Comparison of ENCODE assay signal across 15 mouse cellular contexts in genomic region chr10:53388227-53388920, GRCm38 (mm10). TPM values are rescaled to one million over a fixed set of nuclear protein-coding genes. Genes with fewer than 3 reads are reported as not detected.
DNase-seq lines count a peak whose midpoint lies in the region.
"Had no signal": no experiment of that assay in that cellular context is flagged by ENCODE, and none has a peak within 500 bp of the region (broad histone marks: within the 10 kb centered on the region; RNA-seq: fewer than 3 reads in every experiment).

No protein-coding gene starts in this region.

- DNase-seq in adrenal gland, adult 8-10 months = peak; percentile 18
- DNase-seq in adrenal gland, adult 18-20 months (ENCODE audit: low spot score in 2 of 2) = no peak
- peak; percentile 33 for DNase-seq in gastrocnemius, adult 18-20 months (ENCODE audit: low spot score)
- no peak for DNase-seq in gastrocnemius, postnatal 10 days
- peak; percentile 33 for DNase-seq in layer of hippocampus, adult 9-11 months
- no peak for DNase-seq in layer of hippocampus, postnatal 36 days
- peak; percentile 58 for DNase-seq in brain, adult 2 months (ENCODE audit: low read depth, low spot score)
- DNase-seq in kidney, postnatal 14 days = no peak
- DNase-seq: cerebellum, postnatal 10 days; kidney, adult 9 months; kidney, postnatal 4 days; liver, embryonic 13.5 days; lung, postnatal 10 days; thymus, postnatal 4 days had no signal

RNA-seq across cellular contexts. Expression of gene Cep85l, which starts 8.6 kb away (rescaled TPM):
- total RNA-seq in adrenal gland, adult 8-10 months (2022) = 10 to 100 TPM in 2 of 4 experiments, 1 to 10 TPM in 2; 7.5 to 15.7 (median 11.4) TPM
- 1 to 10 TPM; 8.2 to 8.6 TPM for total RNA-seq in adrenal gland, adult 18-20 months (2021)
- total RNA-seq in gastrocnemius, adult 18-20 months (2021) = 10 to 100 TPM; 30.7 to 44.0 TPM
- total RNA-seq in gastrocnemius, postnatal 10 days (2021) = 10 to 100 TPM; 31.6 to 32.5 TPM
- 10 to 100 TPM; 23.6 to 24.6 TPM for total RNA-seq in layer of hippocampus, postnatal 36 days (2021)

RNA-seq across cellular contexts. Expression of gene Pln, which starts 50.9 kb away (rescaled TPM):
- total RNA-seq in adrenal gland, adult 8-10 months (2022) = under 1 TPM; 0.35 to 0.46 (median 0.41) TPM
- under 1 TPM; 0.48 to 0.73 TPM for total RNA-seq in adrenal gland, adult 18-20 months (2021)
- total RNA-seq in gastrocnemius, adult 18-20 months (2021) = 10 to 100 TPM in 1 of 2 experiments, 1 to 10 TPM in 1; 8.1 to 69.3 TPM
- total RNA-seq in gastrocnemius, postnatal 10 days (2021) = 1 to 10 TPM in 1 of 2 experiments, under 1 TPM in 1; 0.94 to 1.5 TPM
- total RNA-seq in layer of hippocampus, postnatal 36 days (2021) = 1 to 10 TPM; 1.2 to 1.5 TPM
- total RNA-seq: neutrophil, adult 5-6 weeks had no signal

Comparison
In these comparisons a context has a peak if more than half of its experiments do, and no peak if none do; other contexts are left out.
1. DNase-seq: peak in adrenal gland, adult 8-10 months (single experiment), gastrocnemius, adult 18-20 months (single experiment), layer of hippocampus, adult 9-11 months (single experiment) and brain, adult 2 months (single experiment); none in adrenal gland, adult 18-20 months (0 of 2), gastrocnemius, postnatal 10 days (single experiment), layer of hippocampus, postnatal 36 days (0 of 2) and kidney, postnatal 14 days (single experiment).